Mouse (Mus musculus) heart, adult 18-20 months (tissue): ENCODE data around the gene Qtrt1. TPM values are rescaled to one million over a fixed set of nuclear protein-coding genes. Genes with fewer than 3 reads are reported as not detected.
A peak's percentile ranks its signal among the peaks of the same experiment; 100 is the strongest.

ENCODE experiments used
- DNase-seq, 2 experiments: peaks; one replicate each; pipeline ENCODE4 v3.0.0; 2021 to 2022; ENCODE audit warnings: mixed read lengths in 1 of 2
- total RNA-seq, 2 experiments: library from RNA; stranded (reverse); gene quantifications; 2 replicates each; pipeline ENCODE4 v1.2.3; 2021

Gene Qtrt1
- total RNA-seq, 2 experiments from 2014 or later: 7.7 to 11.3 TPM

GRCm38 (mm10) chr9:21419646-21420045, 8.0 kb downstream of the Qtrt1 start:
- no peak for DNase-seq

GRCm38 (mm10) chr9:21424631-21425555, 13.3 kb downstream of the Qtrt1 start, which contains the start of gene Dnm2:
TSS of gene Dnm2 (plus strand) at chr9:21424908.
- DNase-seq: peak; percentile 99 to 100

DNA sequence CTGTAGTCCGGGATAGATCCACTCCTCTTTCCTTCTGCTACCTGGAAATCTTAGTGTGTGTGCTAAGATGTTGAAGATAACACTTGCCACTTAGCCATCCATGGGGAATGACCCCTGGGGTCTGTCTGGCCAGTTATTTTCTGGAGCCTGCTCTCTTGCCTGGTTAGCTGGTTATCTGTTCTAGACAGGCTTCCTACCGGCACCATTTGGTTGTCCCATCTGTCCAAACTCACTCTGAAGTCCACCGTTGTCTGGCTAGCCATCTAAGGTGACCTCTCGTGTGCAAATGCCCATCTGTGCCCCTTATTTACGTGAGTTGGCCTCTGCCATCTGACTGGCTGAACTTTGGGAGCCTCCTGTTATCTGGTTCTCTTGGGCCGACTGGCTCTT, 13.9 kb downstream of the Qtrt1 start:
- DNase-seq: no peak

DNA sequence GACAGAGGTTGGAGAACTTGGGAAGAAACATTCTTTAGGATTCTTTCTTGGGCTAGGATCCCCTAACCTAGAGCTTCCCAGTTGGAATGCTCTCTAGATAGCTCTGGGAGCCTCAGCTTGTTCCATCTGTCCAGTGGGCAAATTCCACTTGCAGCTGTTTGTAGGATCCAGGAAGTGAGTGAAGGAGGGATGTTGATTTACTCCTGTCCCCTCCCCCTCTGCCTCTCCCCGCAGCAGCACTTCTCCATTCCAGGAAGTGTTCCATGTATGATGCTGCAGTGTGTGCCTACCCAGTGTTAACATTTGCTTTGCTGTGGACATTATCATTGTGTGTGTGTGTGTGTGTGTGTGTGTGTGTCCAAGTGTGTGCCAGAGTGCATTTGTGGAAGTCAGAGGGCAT, 14.4 kb downstream of the Qtrt1 start:
- no peak for DNase-seq

GRCm38 (mm10) chr9:21426525-21426924, 14.9 kb downstream of the Qtrt1 start:
- no peak for DNase-seq

DNA sequence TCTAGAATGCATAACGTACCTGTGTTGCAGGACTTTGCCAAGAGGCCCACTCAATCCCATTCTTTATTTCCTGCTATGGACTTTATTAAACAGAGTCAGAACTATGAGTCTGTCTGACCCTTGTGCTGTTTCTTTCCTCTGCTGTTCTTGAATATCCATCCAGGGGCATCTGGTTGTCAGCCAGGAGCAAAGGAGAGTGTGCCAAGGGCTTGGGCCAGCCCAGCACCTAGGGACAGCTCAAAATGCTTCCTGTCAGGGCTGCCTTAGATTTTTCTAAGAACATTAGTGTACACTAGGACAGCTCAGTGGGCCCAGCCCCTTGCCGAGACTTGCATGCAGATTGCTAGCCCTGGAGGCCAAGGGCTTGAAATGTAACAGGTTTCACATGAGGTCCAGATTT, 16.1 kb downstream of the Qtrt1 start:
- peak; percentile 63 to 68 for DNase-seq

DNA sequence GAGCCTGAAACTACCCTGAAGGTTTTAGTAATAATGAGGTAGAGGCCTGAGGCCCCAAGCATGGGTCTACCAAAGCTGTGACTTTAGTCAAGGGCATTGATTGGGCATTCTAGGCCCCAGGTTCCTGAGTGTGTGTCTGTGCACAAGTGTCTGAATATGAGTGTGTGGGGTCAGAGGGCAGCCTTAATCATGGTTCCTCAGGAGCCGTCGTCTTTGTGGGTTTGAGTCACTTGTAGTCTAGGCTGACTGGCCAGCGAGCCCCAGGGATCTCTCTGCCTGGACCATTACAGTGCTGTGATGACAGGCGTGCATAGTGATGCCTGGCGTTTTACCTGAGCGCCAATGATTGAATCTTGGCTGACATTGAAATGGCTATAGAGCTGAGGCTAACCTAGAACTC, 16.5 kb downstream of the Qtrt1 start:
- DNase-seq: no peak

DNA sequence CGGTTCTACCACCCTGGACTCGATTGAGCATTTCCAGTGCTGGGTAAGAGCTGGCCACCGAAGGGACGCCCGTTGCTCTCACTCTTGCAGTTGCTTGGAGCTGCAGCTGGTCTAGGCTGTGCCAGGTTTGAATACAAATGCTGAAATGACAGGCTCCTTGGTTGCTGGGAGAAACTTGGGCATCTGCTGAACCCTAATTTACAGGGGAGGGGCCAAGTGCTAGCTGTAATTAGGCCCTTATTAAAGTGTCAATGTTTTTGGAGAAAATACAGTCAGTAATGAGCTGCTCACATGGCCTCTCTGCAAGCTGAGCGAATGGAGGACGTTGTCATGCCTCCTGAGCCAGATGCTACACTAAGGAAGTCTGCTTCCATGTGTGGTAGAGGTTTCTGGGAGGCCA, 19.1 kb downstream of the Qtrt1 start:
- no peak for DNase-seq

DNA sequence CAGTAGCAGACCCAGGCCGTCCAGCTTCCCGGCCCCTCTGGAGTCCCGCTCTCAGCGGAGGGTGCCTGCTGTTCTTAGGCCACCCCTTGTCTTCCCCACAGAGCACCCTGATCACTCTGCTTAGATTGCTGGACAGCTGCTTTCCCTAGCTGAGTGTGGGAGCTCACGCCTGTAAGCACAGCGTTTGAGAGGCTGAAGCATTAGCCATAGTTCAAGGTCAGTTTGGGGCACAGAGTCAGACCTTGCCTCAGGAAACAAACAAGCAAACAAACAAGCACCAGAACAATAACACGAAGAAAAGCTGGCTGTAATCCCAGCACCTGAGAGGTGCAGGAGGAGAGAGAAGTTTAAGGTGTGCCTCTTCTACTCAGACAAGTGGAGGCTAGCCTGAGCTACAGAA, 20.4 kb downstream of the Qtrt1 start:
- no peak for DNase-seq

GRCm38 (mm10) chr9:21433766-21434165, 22.1 kb downstream of the Qtrt1 start:
- no peak for DNase-seq

DNA sequence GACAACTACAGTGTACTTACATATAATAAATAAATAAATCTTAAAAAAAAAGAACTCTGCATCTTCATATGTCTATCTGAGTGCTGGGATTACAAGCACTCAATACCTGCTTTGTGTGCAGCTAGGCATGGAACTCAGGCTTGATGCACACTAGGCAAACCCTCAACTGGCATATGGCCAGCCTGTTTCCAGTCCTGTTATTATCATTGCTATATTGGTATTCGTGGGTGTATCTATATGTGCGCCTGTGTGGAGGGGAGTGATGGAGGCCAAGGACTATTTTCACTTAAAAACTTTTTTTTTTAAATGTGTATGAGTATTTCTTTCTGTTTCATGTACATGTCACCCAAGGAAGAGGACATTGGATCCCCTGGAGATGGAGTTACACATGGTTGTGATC, 22.8 kb downstream of the Qtrt1 start:
- DNase-seq: no peak

- no peak for DNase-seq
Observed at GRCm38 (mm10) chr9:21435777-21436635, 24.4 kb downstream of the Qtrt1 start.

DNA sequence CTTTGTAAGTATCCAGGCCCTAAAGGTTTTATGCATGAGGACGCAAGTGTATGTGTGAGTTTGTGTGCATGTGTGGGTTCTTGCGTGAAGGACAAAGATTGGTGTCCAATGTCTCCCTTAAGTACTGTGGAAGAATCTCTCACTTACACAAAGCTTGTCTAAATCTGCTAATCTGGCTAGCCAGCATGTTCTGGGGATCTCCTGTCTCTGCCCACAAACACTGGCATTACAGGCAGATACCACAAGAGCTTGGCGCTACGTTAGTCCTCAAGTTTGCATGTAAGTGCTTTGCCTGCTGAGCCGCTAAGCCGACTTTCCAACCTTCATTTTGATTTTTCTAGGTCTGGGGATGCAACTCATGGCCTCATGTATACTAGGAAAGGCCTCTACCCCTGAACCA, 25.9 kb downstream of the Qtrt1 start:
- DNase-seq: no peak

DNA sequence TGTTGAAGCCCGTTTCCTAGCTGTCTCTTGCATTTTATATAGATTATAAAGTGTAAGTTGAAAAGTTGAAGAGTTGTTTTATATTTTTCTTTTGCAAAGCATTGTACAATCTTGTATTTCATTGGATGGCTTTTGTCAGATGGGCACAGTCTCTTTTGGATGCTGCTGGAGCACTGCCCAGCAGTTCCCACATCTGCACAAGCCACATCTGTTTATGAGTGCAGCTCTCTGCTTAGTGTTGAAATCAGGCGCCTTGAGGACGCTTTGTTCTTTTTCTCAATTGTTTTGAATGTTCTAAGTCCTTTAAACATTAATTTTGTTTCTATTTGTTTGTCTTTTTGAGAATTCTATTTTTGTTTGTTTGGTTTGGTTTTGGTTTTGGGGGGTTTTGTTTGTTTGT, 26.6 kb downstream of the Qtrt1 start:
- peak; percentile 70 to 80 for DNase-seq

DNA sequence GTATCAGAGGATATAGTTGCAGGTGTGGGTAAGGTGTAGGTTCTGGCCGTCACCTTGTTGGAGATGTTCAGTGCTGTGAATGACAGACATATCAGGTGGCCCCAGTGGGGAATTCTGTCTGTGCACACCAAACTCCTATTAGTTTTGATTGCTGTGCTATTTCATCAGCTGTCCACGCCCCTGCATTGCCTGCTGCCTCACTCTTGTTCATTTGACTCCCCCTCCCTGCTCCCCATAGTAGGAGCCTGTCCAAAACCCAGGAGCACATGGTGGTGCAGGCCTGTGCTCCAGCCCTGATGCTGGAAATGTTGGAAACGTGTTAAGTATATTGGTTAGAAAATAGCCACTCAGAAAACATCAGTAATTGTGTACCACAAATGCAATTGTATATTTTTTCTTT, 27.8 kb downstream of the Qtrt1 start:
- peak; percentile 49 to 53 for DNase-seq

DNA sequence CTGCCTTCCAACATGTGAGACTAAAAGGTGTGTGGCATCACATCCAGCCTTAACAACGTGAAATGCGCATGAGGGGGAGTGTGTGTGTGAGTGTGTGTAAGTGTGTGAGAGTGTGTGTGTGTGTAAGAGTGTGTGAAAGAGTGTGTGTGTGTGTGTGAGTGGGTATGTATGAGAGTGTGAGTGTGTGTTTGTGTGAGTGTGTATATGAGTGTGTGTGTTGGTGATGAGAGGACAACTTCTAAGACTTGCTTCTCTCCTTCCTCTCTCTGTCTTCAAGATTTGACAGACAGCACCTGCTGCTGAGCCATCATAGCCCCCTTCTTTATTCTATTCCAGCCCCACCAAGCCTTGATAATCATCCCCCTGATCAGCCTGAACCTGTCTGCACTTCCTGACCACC, 28.3 kb downstream of the Qtrt1 start:
- DNase-seq: no peak

- no peak for DNase-seq
Observed at GRCm38 (mm10) chr9:21440387-21440786, 28.8 kb downstream of the Qtrt1 start.

- DNase-seq: no peak
Observed at GRCm38 (mm10) chr9:21443853-21444252, 32.2 kb downstream of the Qtrt1 start.

- peak in 1 of 2 experiments; percentile 38 for DNase-seq
Observed at GRCm38 (mm10) chr9:21444574-21444973, 32.9 kb downstream of the Qtrt1 start.

- DNase-seq: no peak
Observed at GRCm38 (mm10) chr9:21445081-21445744, 33.6 kb downstream of the Qtrt1 start.

- DNase-seq: no peak
Observed at GRCm38 (mm10) chr9:21447778-21448177, 36.1 kb downstream of the Qtrt1 start.

- no peak for DNase-seq
Observed at GRCm38 (mm10) chr9:21449710-21450109, 38.1 kb downstream of the Qtrt1 start.

- peak; percentile 40 to 52 for DNase-seq
Observed at GRCm38 (mm10) chr9:21450270-21450669, 38.6 kb downstream of the Qtrt1 start.
